Mouse (Mus musculus) cerebellum, adult 2 months (tissue): Measurements from ENCODE around the gene Cntd1.
"Not testable (repeated sequence)": the region's sequence is repeated elsewhere in the genome, so short reads cannot be mapped to it uniquely, and the experiment has no call there.

Experiments
- CTCF ChIP-seq: fragments of 200-500 bp; IDR thresholded peaks from 2 replicates; pipeline ENCODE4 v1.5.1; 2011; ENCODE audit warnings: low read depth, mild to moderate bottlenecking, control low read depth, low read length, moderate library complexity, borderline replicate concordance; ENCODE audit not compliant: insufficient read depth
- POLR2A ChIP-seq: fragments of 200-500 bp; IDR thresholded peaks from 2 replicates; pipeline ENCODE4 v1.6.1; 2011; ENCODE audit warnings: low read length, control low read depth, borderline replicate concordance; ENCODE audit not compliant: insufficient read depth

DNA sequence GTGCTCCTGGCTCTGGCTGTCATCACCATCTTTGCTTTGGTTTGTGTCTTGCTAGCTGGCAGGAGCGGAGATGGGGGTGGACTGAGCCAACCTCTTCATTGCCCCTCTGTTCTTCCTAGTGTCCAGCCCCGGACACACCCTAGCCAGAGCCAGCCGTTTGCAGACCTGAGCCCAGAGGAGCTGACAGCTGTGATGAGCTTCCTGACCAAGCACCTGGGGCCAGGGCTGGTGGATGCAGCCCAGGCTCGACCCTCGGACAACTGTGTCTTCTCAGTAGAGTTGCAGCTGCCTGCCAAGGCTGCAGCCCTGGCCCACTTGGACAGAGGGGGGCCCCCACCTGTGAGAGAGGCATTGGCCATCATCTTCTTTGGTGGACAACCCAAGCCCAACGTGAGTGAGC lies 52.1 kb downstream of the Cntd1 start:
- not testable (repeated sequence) for TF ChIP-seq CTCF, POLR2A
